Mouse (Mus musculus) C2C12 (cell line): ENCODE measurements at regions not wholly inside any gene's neighbourhood (a gene's known extent, or its start where the extent isn't known, plus 50 kb on each side); places are given as distances from the start of the nearest gene placed in this dataset.

Experiments
- H3K27me3 ChIP-seq: one replicate; pipeline ENCODE4 v1.6.1; 2011; ENCODE audit not compliant: control insufficient read depth, insufficient read depth, insufficient read length
- H3K36me3 ChIP-seq: one replicate; pipeline ENCODE4 v1.6.1; 2011; ENCODE audit not compliant: control insufficient read depth, insufficient read depth
- H3K4me3 ChIP-seq: one replicate; pipeline ENCODE4 v1.5.1; 2011; ENCODE audit warnings: mild to moderate bottlenecking, control low read depth; ENCODE audit not compliant: poor library complexity, insufficient read depth, severe bottlenecking
- H3K79me2 ChIP-seq: one replicate; pipeline ENCODE4 v1.6.1; 2011; ENCODE audit not compliant: control insufficient read depth, insufficient read depth
- H3K79me3 ChIP-seq: one replicate; pipeline ENCODE4 v1.6.1; 2011; ENCODE audit warnings: low read depth, control low read depth
- H3ac ChIP-seq: one replicate; pipeline ENCODE3; 2011; ENCODE audit warnings: low read depth; ENCODE audit not compliant: control insufficient read depth, insufficient read length
- CEBPB ChIP-seq: IDR thresholded peaks from one replicate; pipeline ENCODE4 v1.6.1; 2011; ENCODE audit warnings: low read depth, mild to moderate bottlenecking, control low read depth, moderate library complexity
- CTCF ChIP-seq: IDR thresholded peaks from one replicate; pipeline ENCODE4 v1.5.1; 2011; ENCODE audit not compliant: control insufficient read depth, insufficient read depth, insufficient read length
- FOSL1 ChIP-seq: IDR thresholded peaks from one replicate; pipeline ENCODE4 v1.8.0; 2011; ENCODE audit warnings: mild to moderate bottlenecking, low read length; ENCODE audit not compliant: poor library complexity, insufficient read depth, severe bottlenecking
- MAX ChIP-seq: IDR thresholded peaks from one replicate; pipeline ENCODE4 v1.6.1; 2011; ENCODE audit warnings: mild to moderate bottlenecking, control low read depth
- MYOD1 ChIP-seq: IDR thresholded peaks from one replicate; pipeline ENCODE4 v1.6.1; 2011; ENCODE audit warnings: low read depth; ENCODE audit not compliant: control insufficient read depth, insufficient read length
- MYOG ChIP-seq: IDR thresholded peaks from one replicate; pipeline ENCODE4 v1.6.1; 2011; ENCODE audit not compliant: control insufficient read depth, insufficient read length; ENCODE audit errors: extremely low read depth
- USF1 ChIP-seq: IDR thresholded peaks from one replicate; pipeline ENCODE4 v1.6.1; 2011; ENCODE audit warnings: low read depth, mild to moderate bottlenecking, control low read depth, moderate library complexity

DNA sequence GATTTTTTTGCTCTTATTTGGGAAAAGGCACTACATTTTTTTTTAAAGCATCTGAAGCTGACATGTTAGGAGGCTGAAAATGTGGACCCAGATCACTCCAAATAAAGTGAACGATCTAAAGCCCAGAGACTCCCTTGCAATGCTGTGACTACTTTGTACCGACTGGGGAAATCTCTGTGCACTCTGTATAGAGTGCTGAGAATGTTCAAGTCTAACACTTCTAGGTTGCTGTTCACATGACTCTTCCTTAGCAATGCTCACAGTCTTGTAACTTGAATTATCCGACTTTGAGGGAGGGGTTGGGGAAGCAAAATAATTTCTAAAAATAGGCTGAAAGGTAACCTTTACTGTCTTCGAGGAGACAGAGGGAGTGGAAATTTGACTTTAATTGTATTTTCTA, 719.2 kb upstream of the Tenm3 start:
- Histone ChIP-seq H3K27me3 (no peaks in the 10 kb centered on the region), H3K79me2 (no peaks in the 10 kb centered on the region), H3K36me3 (no peaks in the 10 kb centered on the region), H3K4me3 (no peak overlapping the region), H3ac (no peak overlapping the region), H3K79me3 (no peaks in the 10 kb centered on the region)
- TF ChIP-seq MAX (no peak), CTCF (no peak), USF1 (no peak), MYOD1 (no peak), FOSL1 (no peak), CEBPB (no peak), MYOG (no peak)

DNA sequence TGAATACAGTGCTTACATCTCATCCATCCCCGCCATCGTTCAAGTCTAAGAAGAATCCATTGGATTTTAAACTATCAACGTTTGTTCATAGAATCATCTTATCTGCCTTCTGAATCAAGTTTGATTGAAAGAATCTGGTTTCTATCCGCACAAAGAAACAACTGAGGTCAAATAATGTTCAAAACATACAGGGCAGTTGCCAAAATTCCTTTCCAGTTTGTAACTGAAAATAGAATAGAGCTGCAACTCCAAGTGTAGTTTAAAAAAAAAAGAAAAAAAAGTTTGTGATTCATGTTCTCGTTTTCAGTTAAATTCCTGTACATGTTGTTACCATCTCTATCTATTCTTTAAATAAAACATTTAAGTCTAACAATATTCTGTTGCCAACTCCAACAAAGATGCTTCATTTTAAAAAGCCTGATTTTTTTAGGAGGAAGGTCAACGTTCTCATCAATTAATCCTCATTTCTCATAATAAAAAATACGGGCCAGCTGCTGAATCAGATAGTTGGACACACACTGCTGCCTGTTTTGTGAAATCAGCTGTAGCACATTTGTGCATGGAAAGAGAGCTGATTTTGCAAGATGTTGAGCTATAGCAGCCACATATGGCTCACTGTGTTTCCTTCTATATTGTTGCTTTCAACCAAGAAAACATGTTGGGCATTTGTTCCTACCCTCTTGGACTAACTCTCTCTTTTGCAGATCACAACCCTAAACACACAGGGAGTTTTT, 712.1 kb upstream of the Tenm3 start:
- Histone ChIP-seq H3ac (no peak overlapping the region), H3K27me3 (no peaks in the 10 kb centered on the region), H3K79me3 (no peaks in the 10 kb centered on the region), H3K79me2 (no peaks in the 10 kb centered on the region), H3K36me3 (no peaks in the 10 kb centered on the region), H3K4me3 (no peak overlapping the region)
- no peak for TF ChIP-seq CTCF
- no peak for TF ChIP-seq USF1
- no peak for TF ChIP-seq CEBPB

DNA sequence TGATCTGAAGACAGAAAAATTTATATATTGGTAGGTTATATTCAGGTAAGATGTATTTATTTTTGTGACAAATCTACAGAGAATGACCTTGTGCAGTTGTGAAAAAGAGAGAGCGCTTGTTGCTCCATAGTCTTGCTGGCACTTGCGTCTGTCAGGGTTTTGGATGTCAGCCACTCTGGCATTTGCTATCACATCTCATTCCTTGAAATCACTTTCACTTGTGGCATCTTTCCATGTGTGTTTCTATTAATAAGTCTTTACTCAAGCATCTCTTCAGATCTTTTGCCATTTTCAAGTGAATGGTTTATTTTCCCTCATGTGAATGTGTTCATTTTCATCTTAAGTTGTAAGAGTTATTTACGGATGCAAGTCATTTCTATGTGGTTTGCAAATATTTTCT, 709.4 kb upstream of the Tenm3 start:
- Histone ChIP-seq H3K27me3 (no peaks in the 10 kb centered on the region), H3K79me2 (no peaks in the 10 kb centered on the region), H3ac (no peak overlapping the region), H3K36me3 (no peaks in the 10 kb centered on the region), H3K4me3 (no peak overlapping the region), H3K79me3 (no peaks in the 10 kb centered on the region)
- no peak for TF ChIP-seq CEBPB
- no peak for TF ChIP-seq MYOG
- no peak for TF ChIP-seq USF1
- TF ChIP-seq FOSL1 = no peak
- TF ChIP-seq MAX = no peak
- no peak for TF ChIP-seq CTCF
- no peak for TF ChIP-seq MYOD1

DNA sequence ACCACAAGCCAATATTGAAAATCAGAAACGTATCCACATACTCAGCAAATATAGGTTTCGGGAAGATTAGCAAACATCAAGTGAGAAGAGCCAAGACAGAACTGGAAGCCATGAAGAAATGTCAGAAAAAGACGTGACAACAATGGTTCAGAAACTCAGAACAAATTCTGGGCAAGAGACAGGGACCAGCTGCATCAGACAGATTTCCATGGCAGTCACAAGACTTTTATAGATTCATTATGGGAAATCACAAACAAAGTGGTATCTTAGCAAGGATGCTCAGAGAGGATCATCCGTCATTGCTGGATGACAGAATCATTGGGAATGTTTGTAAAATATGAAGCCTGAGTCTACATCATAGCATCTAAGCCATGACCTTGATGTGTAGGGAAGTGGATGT, 699.6 kb upstream of the Tenm3 start:
- Histone ChIP-seq H3K79me2 (no peaks in the 10 kb centered on the region), H3ac (no peak overlapping the region), H3K27me3 (no peaks in the 10 kb centered on the region), H3K36me3 (no peaks in the 10 kb centered on the region), H3K4me3 (no peak overlapping the region), H3K79me3 (no peaks in the 10 kb centered on the region)
- TF ChIP-seq CEBPB = no peak
- no peak for TF ChIP-seq CTCF
- no peak for TF ChIP-seq MYOG
- TF ChIP-seq MAX = no peak
- TF ChIP-seq MYOD1 = no peak
- TF ChIP-seq FOSL1 = no peak

- no peaks in the 10 kb centered on the region for H3K79me2 ChIP-seq
- no peaks in the 10 kb centered on the region for H3K27me3 ChIP-seq
- no peaks in the 10 kb centered on the region for H3K79me3 ChIP-seq
- H3K4me3 ChIP-seq = no peak overlapping the region
- H3ac ChIP-seq = no peak overlapping the region
- TF ChIP-seq CEBPB (no peak), MAX (peak; percentile 45), MYOG (no peak), CTCF (no peak)
- no peaks in the 10 kb centered on the region for H3K36me3 ChIP-seq
These were observed 697.6 kb upstream of the Tenm3 start for GRCm38 (mm10) chr8:49541337-49541736.
